Mouse (Mus musculus): Measurements from ENCODE around the gene Ankzf1. TPM values are rescaled to one million over a fixed set of nuclear protein-coding genes. Genes with fewer than 3 reads are reported as not detected.

The Ankzf1 gene
- total and polyA plus RNA-seq, 3 experiments = 5.5 to 16.7 TPM; not detected in 1

GRCm38 (mm10) chr1:75244175-75244826 lies 52.4 kb downstream of the Ankzf1 start:
- H3K36me3 ChIP-seq (ENCODE audit: control insufficient read depth in 1 of 2, insufficient read depth in 2 of 2, low read length in 2 of 2) = no peaks in the 10 kb centered on the region
- no peak for DNase-seq (ENCODE audit: low read depth, low spot score)
- H3K4me3 ChIP-seq (ENCODE audit: control insufficient read depth in 1 of 2, insufficient read depth in 1 of 2, low read depth in 2 of 2, low read length in 2 of 2) = no peak overlapping the region
- no peaks in the 10 kb centered on the region for H3K27me3 ChIP-seq (ENCODE audit: control insufficient read depth in 1 of 2, insufficient read depth in 2 of 2, low read length in 2 of 2)
- H3K9me3 ChIP-seq (replicated peaks; ENCODE audit: insufficient read depth, low read length) = no peaks in the 10 kb centered on the region
- H3K27ac ChIP-seq (ENCODE audit: control insufficient read depth, low read depth, low read length) = no peak overlapping the region
- no peak overlapping the region for H3K9ac ChIP-seq (ENCODE audit: control insufficient read depth, low read depth, low read length, poor library complexity, severe bottlenecking)
- H3K4me1 ChIP-seq (ENCODE audit: control insufficient read depth in 1 of 2, insufficient read depth in 2 of 2, low read length in 2 of 2) = no peaks in the 10 kb centered on the region
- H3K79me2 ChIP-seq (ENCODE audit: control insufficient read depth, insufficient read depth, low read length, poor library complexity) = no peaks in the 10 kb centered on the region
- TF ChIP-seq TCF12 (IDR thresholded peaks at IDR 0.05; ENCODE audit: low read depth, low read length) (no peak), MAFK (IDR thresholded peaks at IDR 0.05; ENCODE audit: borderline replicate concordance, low read depth, low read length) (no peak), SMC3 (IDR thresholded peaks at IDR 0.05; ENCODE audit: low read depth, low read length) (no peak), MEF2A (IDR thresholded peaks at IDR 0.05; ENCODE audit: extremely low read depth, insufficient replicate concordance, low read depth, low read length, poor library complexity, severe bottlenecking) (no peak), USF1 (IDR thresholded peaks at IDR 0.05; ENCODE audit: low read depth, low read length) (no peak), UBTF (IDR thresholded peaks at IDR 0.05; ENCODE audit: borderline replicate concordance, insufficient read depth, low read depth, low read length) (no peak), MYB (IDR thresholded peaks at IDR 0.05; ENCODE audit: low read depth, low read length) (no peak), MAZ (IDR thresholded peaks at IDR 0.05; ENCODE audit: low read depth, low read length) (no peak), TAL1 (IDR thresholded peaks at IDR 0.05; ENCODE audit: low read length) (no peak), GABPA (IDR thresholded peaks at IDR 0.05; ENCODE audit: low read depth, low read length) (no peak), ZKSCAN1 (IDR thresholded peaks at IDR 0.05; ENCODE audit: low read depth, low read length) (no peak), POLR2AphosphoS5 (IDR thresholded peaks at IDR 0.05; ENCODE audit: borderline replicate concordance, low read depth, low read length) (no peak)

GRCm38 (mm10) chr1:75244836-75245235 lies 52.9 kb downstream of the Ankzf1 start:
- Histone ChIP-seq H3K27me3 (ENCODE audit: control insufficient read depth in 1 of 2, insufficient read depth in 2 of 2, low read length in 2 of 2) (no peaks in the 10 kb centered on the region), H3K27ac (ENCODE audit: control insufficient read depth, low read depth, low read length) (no peak overlapping the region), H3K4me1 (ENCODE audit: control insufficient read depth in 1 of 2, insufficient read depth in 2 of 2, low read length in 2 of 2) (no peaks in the 10 kb centered on the region), H3K79me2 (ENCODE audit: control insufficient read depth, insufficient read depth, low read length, poor library complexity) (no peaks in the 10 kb centered on the region), H3K36me3 (ENCODE audit: control insufficient read depth in 1 of 2, insufficient read depth in 2 of 2, low read length in 2 of 2) (no peaks in the 10 kb centered on the region), H3K9ac (ENCODE audit: control insufficient read depth, low read depth, low read length, poor library complexity, severe bottlenecking) (no peak overlapping the region), H3K9me3 (replicated peaks; ENCODE audit: insufficient read depth, low read length) (no peaks in the 10 kb centered on the region), H3K4me3 (ENCODE audit: control insufficient read depth in 1 of 2, insufficient read depth in 1 of 2, low read depth in 2 of 2, low read length in 2 of 2) (no peak overlapping the region)
- TF ChIP-seq CTCF (IDR thresholded peaks at IDR 0.05 in 2 of 3, conservative IDR thresholded peaks at IDR 0.05 in 1 of 3; ENCODE audit: control insufficient read depth in 1 of 3, insufficient read depth in 1 of 3, low read depth in 2 of 3, low read length in 3 of 3, poor library complexity in 1 of 3, severe bottlenecking in 1 of 3) (no peak), HCFC1 (IDR thresholded peaks at IDR 0.05; ENCODE audit: low read depth, low read length) (peak; percentile 93), POLR2AphosphoS5 (IDR thresholded peaks at IDR 0.05; ENCODE audit: borderline replicate concordance, low read depth, low read length) (no peak), CHD1 (IDR thresholded peaks at IDR 0.05; ENCODE audit: low read depth, low read length) (no peak), CHD2 (IDR thresholded peaks at IDR 0.05; ENCODE audit: low read length) (no peak), MYB (IDR thresholded peaks at IDR 0.05; ENCODE audit: low read depth, low read length) (no peak), POLR2A (IDR thresholded peaks at IDR 0.05; ENCODE audit: control insufficient read depth in 1 of 2, insufficient read depth in 1 of 2, low read depth in 1 of 2, low read length in 2 of 2, poor library complexity in 1 of 2) (no peak)
- DNase-seq (ENCODE audit: low read depth, low spot score) = peak; percentile 72

Measured in MEL (cell line).